Mouse (Mus musculus) kidney, postnatal 36 days (tissue): Measurements from ENCODE around the gene Gm21118.
"Not testable (repeated sequence)": the region's sequence is repeated elsewhere in the genome, so short reads cannot be mapped to it uniquely, and the experiment has no call there.

Source experiments
- DNase-seq, 2 experiments: peaks; one replicate each; pipeline ENCODE4 v3.0.0; 2021 to 2022; ENCODE audit warnings: mixed read lengths in 2 of 2

The Gm21118 gene

GRCm38 (mm10) chrY:70273542-70273941 lies at the start of gene Gm21118:
Gm21118 (minus strand) TSS chrY:70273642.
- not testable (repeated sequence) for DNase-seq

- DNase-seq, result not testable (repeated sequence)
Measured at GRCm38 (mm10) chrY:70303187-70303586, 29.7 kb upstream of the Gm21118 start, which contains the start of the genes Gm29423 and Gm29644. Gm29423 (minus strand) TSS chrY:70303287. Gm29644 (minus strand) TSS chrY:70303343.
